Mouse (Mus musculus) heart, embryonic 16.5 days (tissue): ENCODE measurements around the gene Abca9. TPM values are rescaled to one million over a fixed set of nuclear protein-coding genes. Genes with fewer than 3 reads are reported as not detected.

Source experiments
- ATAC-seq: fragments of 200-750 bp; cut with Nextera tagmentation; replicated peaks from 2 replicates; pipeline ENCODE4 v1.8.0; 2017; ENCODE audit warnings: moderate number of reproducible peaks; ENCODE audit not compliant: insufficient read depth, low FRiP score; ENCODE audit errors: extremely low read depth
- H3K27ac ChIP-seq: fragments of 300-500 bp; sonication (generic); 2 replicates; pipeline ENCODE4 v1.5.1; 2014; ENCODE audit warnings: mild to moderate bottlenecking, low read length, control low read depth, moderate library complexity
- H3K27me3 ChIP-seq: fragments of 300-500 bp; sonication (generic); 2 replicates; pipeline ENCODE4 v1.6.1; 2014; ENCODE audit warnings: low read length, mixed read lengths; ENCODE audit not compliant: control insufficient read depth, insufficient read depth
- H3K36me3 ChIP-seq: fragments of 300-500 bp; sonication (generic); 2 replicates; pipeline ENCODE4 v1.6.1; 2014; ENCODE audit not compliant: control insufficient read depth, insufficient read depth
- H3K4me1 ChIP-seq: fragments of 300-500 bp; sonication (generic); 2 replicates; pipeline ENCODE4 v1.6.1; 2014; ENCODE audit warnings: low read length, mixed read lengths; ENCODE audit not compliant: control insufficient read depth, insufficient read depth
- H3K4me2 ChIP-seq: fragments of 300-500 bp; sonication (generic); 2 replicates; pipeline ENCODE4 v1.6.1; 2014; ENCODE audit warnings: low read depth, mild to moderate bottlenecking, control low read depth, low read length
- H3K4me3 ChIP-seq: fragments of 300-500 bp; sonication (generic); 2 replicates; pipeline ENCODE4 v1.5.1; 2014; ENCODE audit warnings: mild to moderate bottlenecking, control low read depth, low read length
- H3K9ac ChIP-seq: fragments of 300-500 bp; sonication (generic); 2 replicates; pipeline ENCODE4 v1.6.1; 2014; ENCODE audit warnings: low read length, control low read depth
- H3K9me3 ChIP-seq: fragments of 300-500 bp; sonication (generic); replicated peaks from 2 replicates; pipeline ENCODE4 v1.6.1; 2016; ENCODE audit warnings: low read length; ENCODE audit not compliant: control insufficient read depth
- WGBS: fragments of 180-500 bp; shearing (Covaris S2); extraction: QIAGEN DNeasy Blood & Tissue Kit; methylation state at CpG from one replicate; pipeline ENCODE4 v1.1.7; 2014; 5-methylcytosine and 5-hydroxymethylcytosine counted together
- polyA plus RNA-seq: library from polyadenylated mRNA; unstranded; fragments of >200 nt; fragmentation: Nextera tagmentation; extraction: Ambion mirVana; gene quantifications from 2 replicates; pipeline ENCODE4 v1.2.1, GENCODE M21; 2015

Abca9 gene
- polyA plus RNA-seq, 1 experiment from 2014 or later, result 3.5 TPM

DNA sequence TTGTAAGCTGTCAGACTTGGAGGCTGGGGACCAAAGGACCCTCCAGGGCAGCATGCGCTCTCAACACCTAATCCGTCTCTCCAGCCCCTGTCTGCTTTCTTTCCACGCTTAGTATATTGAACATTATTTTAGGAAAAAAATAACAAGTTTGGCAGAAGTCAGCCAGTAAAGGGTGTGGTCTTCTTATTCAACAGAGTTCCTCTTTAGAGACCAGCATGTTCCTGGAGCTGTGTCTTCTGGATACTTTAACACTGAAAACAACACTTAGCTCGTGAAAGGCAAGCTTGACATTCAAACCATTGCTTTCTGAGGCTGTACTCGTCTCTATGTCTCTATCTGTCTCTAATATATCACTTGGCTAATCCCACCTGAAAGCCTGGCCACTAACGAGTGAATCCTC lies 10.9 kb downstream of the Abca9 start:
- WGBS, result 50% methylated on average over 6 of the region's 6 CpGs
- Histone ChIP-seq H3K27ac (no peak overlapping the region), H3K36me3 (no peaks in the 10 kb centered on the region), H3K9ac (no peak overlapping the region), H3K27me3 (no peaks in the 10 kb centered on the region), H3K4me2 (no peak overlapping the region), H3K9me3 (no peaks in the 10 kb centered on the region), H3K4me3 (no peak overlapping the region), H3K4me1 (no peaks in the 10 kb centered on the region)
- ATAC-seq, result no peak

GRCm38 (mm10) chr11:110155985-110156384 lies 12.0 kb downstream of the Abca9 start:
- H3K9me3 ChIP-seq, result no peaks in the 10 kb centered on the region
- no peak overlapping the region for H3K27ac ChIP-seq
- 91% methylated on average over 11 of the region's 11 CpGs for WGBS
- H3K9ac ChIP-seq, result no peak overlapping the region
- no peak overlapping the region for H3K4me2 ChIP-seq
- H3K4me1 ChIP-seq, result no peaks in the 10 kb centered on the region
- no peak overlapping the region for H3K4me3 ChIP-seq
- peaks cover 3% of the 10 kb centered on the region; the same call in 1 of the 2 replicates for H3K36me3 ChIP-seq
- no peaks in the 10 kb centered on the region for H3K27me3 ChIP-seq
- ATAC-seq, result no peak

- no peak for ATAC-seq
- H3K4me1 ChIP-seq, result no peaks in the 10 kb centered on the region
- WGBS, result 90% methylated on average over 5 of the region's 5 CpGs
- no peak overlapping the region for H3K27ac ChIP-seq
- no peaks in the 10 kb centered on the region for H3K9me3 ChIP-seq
- no peaks in the 10 kb centered on the region for H3K27me3 ChIP-seq
- no peak overlapping the region for H3K4me3 ChIP-seq
- H3K4me2 ChIP-seq, result no peak overlapping the region
- peaks cover 3% of the 10 kb centered on the region; the same call in 1 of the 2 replicates for H3K36me3 ChIP-seq
- H3K9ac ChIP-seq, result no peak overlapping the region
These were observed 20.4 kb downstream of the Abca9 start for GRCm38 (mm10) chr11:110147640-110148039.

- Histone ChIP-seq H3K4me1 (no peaks in the 10 kb centered on the region), H3K4me3 (no peak overlapping the region), H3K4me2 (no peak overlapping the region), H3K36me3 (no peaks in the 10 kb centered on the region), H3K27me3 (no peaks in the 10 kb centered on the region), H3K9ac (no peak overlapping the region), H3K27ac (no peak overlapping the region), H3K9me3 (no peaks in the 10 kb centered on the region)
- 78% methylated on average over 11 of the region's 11 CpGs for WGBS
- ATAC-seq, result no peak
These were observed 22.6 kb downstream of the Abca9 start for GRCm38 (mm10) chr11:110145421-110145820.

DNA sequence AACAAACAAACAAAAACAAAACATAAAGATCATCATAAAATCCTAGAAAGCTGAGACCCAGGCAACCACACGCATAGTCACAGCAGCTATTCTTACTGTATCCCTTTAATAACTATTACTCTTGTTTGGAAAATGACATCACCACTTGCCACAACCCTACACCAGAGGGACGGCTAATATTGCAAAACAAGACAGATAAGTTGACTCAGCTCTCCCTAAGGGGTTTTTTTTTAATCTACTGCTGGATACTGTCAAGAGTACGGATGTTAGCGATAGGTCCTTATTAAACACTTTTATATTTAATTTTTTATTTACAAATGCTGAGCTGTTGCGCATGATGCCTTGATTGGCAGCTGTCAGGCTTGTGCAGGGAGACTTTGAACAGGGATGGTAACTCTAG lies 37.2 kb downstream of the Abca9 start:
- 0 out of 2 replicates have a peak, but pooled peaks have one; percentile 41 for ATAC-seq
- H3K36me3 ChIP-seq, result no peaks in the 10 kb centered on the region
- no peaks in the 10 kb centered on the region for H3K4me1 ChIP-seq
- H3K27me3 ChIP-seq, result no peaks in the 10 kb centered on the region
- H3K4me3 ChIP-seq, result no peak overlapping the region
- no peak overlapping the region for H3K4me2 ChIP-seq
- 57% methylated on average over 5 of the region's 5 CpGs for WGBS
- H3K27ac ChIP-seq, result no peak overlapping the region
- no peak overlapping the region for H3K9ac ChIP-seq
- no peaks in the 10 kb centered on the region for H3K9me3 ChIP-seq

DNA sequence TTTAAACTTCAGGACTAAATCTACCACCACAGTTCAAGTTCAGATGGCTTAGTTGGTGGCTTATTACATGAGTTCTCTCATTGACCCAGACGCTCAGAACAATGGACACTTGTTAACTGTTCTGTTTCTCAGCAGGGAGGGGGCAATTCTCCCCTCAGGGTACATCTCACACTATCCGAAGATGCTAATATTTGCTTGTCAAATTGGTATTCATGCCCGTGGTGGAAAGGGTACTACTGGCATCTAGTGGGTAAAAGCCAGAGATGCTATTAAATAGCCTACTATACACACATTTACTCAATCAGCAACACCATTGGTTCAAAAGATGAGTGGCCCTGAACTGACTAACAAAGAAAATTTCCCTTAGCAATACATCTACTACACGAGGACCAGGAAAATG lies 56.9 kb downstream of the Abca9 start:
- ATAC-seq, result no peak

GRCm38 (mm10) chr11:110101437-110101836 lies 66.6 kb downstream of the Abca9 start:
- WGBS, result 84% methylated on average over 7 of the region's 7 CpGs

More for the DNA sequence above, 56.9 kb downstream of the Abca9 start:
- H3K4me2 ChIP-seq, result no peak overlapping the region
- no peaks in the 10 kb centered on the region for H3K27me3 ChIP-seq
- H3K4me3 ChIP-seq, result no peak overlapping the region
- WGBS, result 59% methylated on average over 4 of the region's 4 CpGs
- no peak overlapping the region for H3K27ac ChIP-seq
- no peaks in the 10 kb centered on the region for H3K36me3 ChIP-seq
- H3K9ac ChIP-seq, result no peak overlapping the region
- no peaks in the 10 kb centered on the region for H3K4me1 ChIP-seq
- H3K9me3 ChIP-seq, result no peaks in the 10 kb centered on the region

DNA sequence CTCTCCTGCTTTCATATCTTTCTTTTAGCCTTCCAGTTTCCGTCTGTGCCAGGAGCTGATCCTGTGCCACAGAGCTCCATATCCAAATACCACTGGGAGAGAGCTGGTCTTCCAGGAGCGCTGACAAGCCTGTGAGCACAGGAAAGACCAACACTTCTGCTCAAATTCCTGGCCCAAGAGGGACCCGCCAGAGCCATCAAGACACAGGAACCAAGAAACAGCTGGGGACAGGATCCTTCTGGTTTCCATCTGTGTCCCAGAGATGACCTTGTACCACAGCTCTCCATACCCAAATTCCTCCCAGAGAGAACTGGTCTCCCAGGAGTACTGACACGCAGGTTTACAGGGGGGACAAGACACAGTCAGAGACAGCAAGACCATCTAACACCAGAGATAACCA lies 69.1 kb downstream of the Abca9 start:
- H3K4me1 ChIP-seq, result no peaks in the 10 kb centered on the region
- H3K9me3 ChIP-seq, result 0 out of 2 replicates have a peak, but pooled peaks cover 2% of the 10 kb centered on the region
- WGBS, result 41% methylated on average over 4 of the region's 4 CpGs

More at GRCm38 (mm10) chr11:110101437-110101836, 66.6 kb downstream of the Abca9 start:
- no peak for ATAC-seq
- no peak overlapping the region for H3K9ac ChIP-seq
- H3K4me3 ChIP-seq, result no peak overlapping the region
- H3K27me3 ChIP-seq, result no peaks in the 10 kb centered on the region
- 0 out of 2 replicates have a peak, but pooled peaks cover 3% of the 10 kb centered on the region for H3K9me3 ChIP-seq
- H3K27ac ChIP-seq, result no peak overlapping the region
- no peak overlapping the region for H3K4me2 ChIP-seq
- peaks cover 5% of the 10 kb centered on the region; the same call in 1 of the 2 replicates for H3K36me3 ChIP-seq
- no peaks in the 10 kb centered on the region for H3K4me1 ChIP-seq

GRCm38 (mm10) chr11:110097465-110097864 lies 70.5 kb downstream of the Abca9 start:
- H3K9me3 ChIP-seq, result no peaks in the 10 kb centered on the region
- no peak for ATAC-seq

More for the DNA sequence above, 69.1 kb downstream of the Abca9 start:
- ATAC-seq, result no peak
- Histone ChIP-seq H3K36me3 (no peaks in the 10 kb centered on the region), H3K4me3 (no peak overlapping the region), H3K27me3 (no peaks in the 10 kb centered on the region), H3K27ac (no peak overlapping the region), H3K4me2 (no peak overlapping the region), H3K9ac (no peak overlapping the region)

More at GRCm38 (mm10) chr11:110097465-110097864, 70.5 kb downstream of the Abca9 start:
- Histone ChIP-seq H3K36me3 (no peaks in the 10 kb centered on the region), H3K9ac (no peak overlapping the region), H3K4me1 (no peaks in the 10 kb centered on the region), H3K4me3 (no peak overlapping the region), H3K4me2 (no peak overlapping the region), H3K27ac (no peak overlapping the region), H3K27me3 (no peaks in the 10 kb centered on the region)
- WGBS, result 65% methylated on average over 6 of the region's 6 CpGs
